Mouse (Mus musculus): Measurements from ENCODE around the gene Pipox. TPM values are rescaled to one million over a fixed set of nuclear protein-coding genes. Genes with fewer than 3 reads are reported as not detected.

Pipox gene
- polyA plus RNA-seq (2016; fragmentation: Nextera tagmentation; extraction: Ambion mirVana): 7.3 and 13.1 TPM in 2 replicates

DNA sequence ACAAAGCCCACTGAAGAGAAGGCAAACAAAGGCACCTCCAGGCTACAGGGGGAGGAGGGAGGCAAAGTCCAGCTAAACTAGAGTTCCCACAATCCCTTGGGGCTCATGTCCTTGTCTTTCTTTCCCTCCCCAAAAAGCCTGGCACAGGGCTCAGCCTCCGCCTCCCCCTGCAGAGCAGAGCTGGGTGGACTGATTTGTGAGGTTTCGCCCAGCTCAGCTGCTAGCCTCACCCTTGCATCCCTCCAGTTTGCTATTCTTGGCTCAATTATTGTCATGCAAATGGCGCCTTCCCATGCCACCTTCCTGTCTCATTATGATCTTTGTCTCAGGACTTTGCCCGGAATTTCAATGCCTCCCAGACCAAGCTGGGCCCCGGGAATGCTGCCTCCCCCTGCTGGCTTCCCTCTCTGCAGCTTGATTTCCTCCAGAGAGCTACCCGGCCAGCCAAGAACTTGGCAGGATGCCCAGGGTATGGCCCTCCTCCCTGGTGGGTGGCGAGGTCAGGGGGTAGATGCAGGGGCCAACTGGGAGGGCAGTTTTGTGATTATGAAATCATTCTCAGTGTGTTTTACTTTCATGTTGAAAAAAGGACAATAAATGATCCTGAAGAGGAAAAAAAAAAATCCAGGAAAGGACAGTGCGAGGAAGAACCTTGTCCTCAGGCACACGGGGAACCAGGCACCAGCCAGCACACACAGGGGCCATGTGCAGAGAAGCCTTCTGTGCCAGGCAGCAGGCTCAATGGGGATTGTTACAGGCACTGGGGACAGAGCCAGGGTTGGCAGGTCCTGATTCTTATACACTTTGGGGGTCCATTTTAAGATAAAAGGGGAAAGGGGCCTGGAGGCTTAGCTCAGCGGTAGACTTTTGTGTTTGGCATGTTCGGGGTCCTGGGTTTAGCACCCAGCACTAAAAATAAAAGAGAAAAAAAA lies at the start of gene Pipox:
TSS of gene Pipox (minus strand) at position 310 of the 932 bp plus-strand sequence.
- peak within 1 kb of the TSS; percentile 38 for H3K4me3 ChIP-seq
- H3K36me3 ChIP-seq: no peaks in the 10 kb centered on the region
- peak within 1 kb of the TSS; percentile 95 for H3K27ac ChIP-seq
- peaks cover 63% of the 10 kb centered on the region for H3K27me3 ChIP-seq (ENCODE audit: insufficient read depth, poor library complexity, severe bottlenecking)
- no peaks in the 10 kb centered on the region for H3K9me3 ChIP-seq
- WGBS: 14% methylated on average over 11 of the region's 11 CpGs
- peak; percentile 84 for DNase-seq (ENCODE audit: low spot score)
- peaks cover 89% of the 10 kb centered on the region for H3K4me1 ChIP-seq (replicated peaks)

- peak; percentile 21 for DNase-seq (ENCODE audit: low spot score)
- H3K4me1 ChIP-seq (replicated peaks): peaks cover 39% of the 10 kb centered on the region
- peak overlapping the region; percentile 66 for H3K27ac ChIP-seq
- no peaks in the 10 kb centered on the region for H3K9me3 ChIP-seq
- H3K4me3 ChIP-seq: no peak overlapping the region
- 18% methylated on average over 5 of the region's 5 CpGs for WGBS
- peaks cover 96% of the 10 kb centered on the region for H3K27me3 ChIP-seq (ENCODE audit: insufficient read depth, poor library complexity, severe bottlenecking)
- no peaks in the 10 kb centered on the region for H3K36me3 ChIP-seq
These were observed 48.3 kb upstream of the Pipox start for GRCm38 (mm10) chr11:77942230-77942629.

- 23% methylated on average over 4 of the region's 4 CpGs for WGBS
- Histone ChIP-seq H3K4me1 (replicated peaks) (peaks cover 48% of the 10 kb centered on the region), H3K27ac (no peak overlapping the region), H3K9me3 (no peaks in the 10 kb centered on the region), H3K4me3 (no peak overlapping the region), H3K36me3 (no peaks in the 10 kb centered on the region), H3K27me3 (ENCODE audit: insufficient read depth, poor library complexity, severe bottlenecking) (peaks cover 100% of the 10 kb centered on the region)
- no peak for DNase-seq (ENCODE audit: low spot score)
These were observed 43.9 kb upstream of the Pipox start for GRCm38 (mm10) chr11:77937649-77938410.

DNA sequence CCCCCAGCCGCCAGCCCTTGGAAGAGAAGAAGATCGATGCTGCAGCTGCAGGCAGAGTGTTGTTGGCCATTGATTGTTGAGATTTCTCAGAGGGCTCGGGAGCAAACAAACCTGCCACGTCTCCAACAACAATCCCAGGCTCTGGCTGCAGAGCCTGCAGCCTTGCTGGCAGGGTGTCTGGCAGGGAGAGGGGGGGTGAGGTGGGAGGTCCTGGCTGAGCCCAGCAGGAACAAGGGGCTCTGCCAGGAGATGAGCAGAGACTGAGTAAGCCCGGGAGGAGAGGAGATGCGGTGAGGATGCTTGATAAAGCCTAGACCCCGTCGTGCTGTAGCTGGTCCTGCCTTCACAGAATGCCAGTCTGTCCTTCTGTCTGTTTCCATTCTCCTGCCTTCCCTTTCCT lies 43.0 kb upstream of the Pipox start:
- Histone ChIP-seq H3K4me3 (no peak overlapping the region), H3K9me3 (no peaks in the 10 kb centered on the region), H3K27me3 (ENCODE audit: insufficient read depth, poor library complexity, severe bottlenecking) (peaks cover 100% of the 10 kb centered on the region), H3K27ac (no peak overlapping the region), H3K36me3 (no peaks in the 10 kb centered on the region), H3K4me1 (replicated peaks) (peaks cover 48% of the 10 kb centered on the region)
- WGBS: 7% methylated on average over 8 of the region's 8 CpGs
- no peak for DNase-seq (ENCODE audit: low spot score)

DNA sequence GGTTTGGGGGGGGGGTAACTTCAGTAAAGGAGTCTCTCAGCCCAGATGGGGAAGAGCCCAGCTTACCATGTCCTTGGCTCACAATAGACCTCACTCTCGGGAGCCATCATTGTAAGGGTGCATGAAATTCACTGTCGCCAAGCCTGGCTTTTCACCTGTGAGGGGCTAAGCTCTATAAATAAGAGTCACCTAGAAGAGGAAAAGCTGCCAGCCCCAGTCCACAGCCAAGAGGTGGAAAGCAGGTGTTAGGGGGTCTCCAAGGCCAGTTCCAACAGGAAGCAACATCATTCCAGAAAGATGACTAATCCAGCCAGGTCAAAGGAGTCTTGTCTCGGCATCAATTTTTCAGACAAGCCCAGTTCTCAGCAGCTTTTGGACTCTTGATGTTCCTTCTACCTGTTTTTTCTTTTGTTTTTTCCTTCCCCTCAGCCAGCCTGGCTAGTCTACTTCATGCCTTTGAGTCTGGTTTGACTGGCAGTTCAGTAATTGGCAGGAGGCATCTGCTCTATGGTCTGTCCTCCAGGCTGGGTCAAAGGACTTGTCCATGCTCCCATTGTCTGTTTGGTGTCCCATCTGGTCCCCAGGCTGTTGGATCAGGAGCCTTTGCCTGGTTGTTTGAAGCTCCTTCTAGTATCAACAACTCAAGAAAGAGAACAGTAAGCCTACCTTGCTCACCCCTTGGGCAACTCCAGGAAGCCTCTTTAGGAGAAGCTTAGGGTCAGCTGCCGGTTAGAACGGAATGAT lies 40.8 kb upstream of the Pipox start:
- WGBS: 50% methylated on average over 5 of the region's 5 CpGs
- Histone ChIP-seq H3K36me3 (no peaks in the 10 kb centered on the region), H3K27me3 (ENCODE audit: insufficient read depth, poor library complexity, severe bottlenecking) (peaks cover 100% of the 10 kb centered on the region), H3K9me3 (no peaks in the 10 kb centered on the region), H3K4me3 (no peak overlapping the region), H3K27ac (peak overlapping the region; percentile 1; the same call in 1 of the 2 replicates), H3K4me1 (replicated peaks) (peaks cover 56% of the 10 kb centered on the region)
- no peak for DNase-seq (ENCODE audit: low spot score)

DNA sequence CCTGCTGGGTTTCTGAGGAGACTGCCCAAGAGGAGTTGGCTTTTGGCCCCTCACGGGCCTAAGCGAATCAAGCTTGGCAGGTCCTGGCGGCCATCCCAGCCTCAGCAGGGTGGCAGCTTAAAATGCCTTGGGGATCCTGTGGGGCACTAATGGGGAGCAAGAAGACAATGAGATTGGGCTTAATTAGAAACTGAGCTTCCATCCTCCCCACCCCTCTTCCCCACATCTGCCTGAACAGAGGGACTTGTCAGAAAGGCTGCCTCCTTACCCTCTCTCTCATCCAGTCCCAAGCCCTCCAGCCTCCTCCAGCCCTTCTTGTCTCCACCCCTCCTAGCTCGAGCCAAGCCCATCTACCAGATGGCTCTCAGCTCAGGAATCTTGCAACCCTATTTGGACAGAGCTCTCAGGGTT lies 40.2 kb upstream of the Pipox start:
- no peaks in the 10 kb centered on the region for H3K9me3 ChIP-seq
- peaks cover 100% of the 10 kb centered on the region for H3K27me3 ChIP-seq (ENCODE audit: insufficient read depth, poor library complexity, severe bottlenecking)
- WGBS: 3% methylated on average over 4 of the region's 4 CpGs
- no peak overlapping the region for H3K4me3 ChIP-seq
- H3K4me1 ChIP-seq (replicated peaks): peaks cover 59% of the 10 kb centered on the region
- H3K27ac ChIP-seq: 0 out of 2 replicates have a peak overlapping the region, but pooled peaks have one; percentile 1
- no peaks in the 10 kb centered on the region for H3K36me3 ChIP-seq
- no peak for DNase-seq (ENCODE audit: low spot score)

DNA sequence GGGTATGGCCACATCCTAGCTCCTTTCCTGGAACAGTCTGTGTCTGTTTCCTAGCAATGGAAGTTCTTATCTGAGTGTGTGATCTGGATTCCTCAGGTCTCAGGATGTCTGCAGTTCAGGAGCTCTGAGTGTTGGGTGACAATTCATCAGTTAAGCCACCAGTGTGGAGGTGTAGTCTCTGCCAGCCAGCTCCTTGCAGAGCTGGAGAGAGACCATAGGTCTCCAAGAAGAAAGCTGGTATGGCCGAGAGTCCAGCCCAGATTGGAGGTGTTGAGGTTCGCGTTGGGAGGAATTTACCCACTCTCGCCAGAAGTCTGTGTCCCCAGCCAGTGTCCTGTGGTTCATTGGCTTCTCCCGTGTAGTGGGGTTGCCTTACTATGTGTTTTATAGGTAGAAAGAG lies 38.7 kb upstream of the Pipox start:
- Histone ChIP-seq H3K4me3 (peak overlapping the region; percentile 77), H3K27me3 (ENCODE audit: insufficient read depth, poor library complexity, severe bottlenecking) (peaks cover 99% of the 10 kb centered on the region), H3K4me1 (replicated peaks) (peaks cover 57% of the 10 kb centered on the region), H3K36me3 (no peaks in the 10 kb centered on the region), H3K27ac (no peak overlapping the region), H3K9me3 (no peaks in the 10 kb centered on the region)
- WGBS: 45% methylated on average over 5 of the region's 5 CpGs
- no peak for DNase-seq (ENCODE audit: low spot score)

DNA sequence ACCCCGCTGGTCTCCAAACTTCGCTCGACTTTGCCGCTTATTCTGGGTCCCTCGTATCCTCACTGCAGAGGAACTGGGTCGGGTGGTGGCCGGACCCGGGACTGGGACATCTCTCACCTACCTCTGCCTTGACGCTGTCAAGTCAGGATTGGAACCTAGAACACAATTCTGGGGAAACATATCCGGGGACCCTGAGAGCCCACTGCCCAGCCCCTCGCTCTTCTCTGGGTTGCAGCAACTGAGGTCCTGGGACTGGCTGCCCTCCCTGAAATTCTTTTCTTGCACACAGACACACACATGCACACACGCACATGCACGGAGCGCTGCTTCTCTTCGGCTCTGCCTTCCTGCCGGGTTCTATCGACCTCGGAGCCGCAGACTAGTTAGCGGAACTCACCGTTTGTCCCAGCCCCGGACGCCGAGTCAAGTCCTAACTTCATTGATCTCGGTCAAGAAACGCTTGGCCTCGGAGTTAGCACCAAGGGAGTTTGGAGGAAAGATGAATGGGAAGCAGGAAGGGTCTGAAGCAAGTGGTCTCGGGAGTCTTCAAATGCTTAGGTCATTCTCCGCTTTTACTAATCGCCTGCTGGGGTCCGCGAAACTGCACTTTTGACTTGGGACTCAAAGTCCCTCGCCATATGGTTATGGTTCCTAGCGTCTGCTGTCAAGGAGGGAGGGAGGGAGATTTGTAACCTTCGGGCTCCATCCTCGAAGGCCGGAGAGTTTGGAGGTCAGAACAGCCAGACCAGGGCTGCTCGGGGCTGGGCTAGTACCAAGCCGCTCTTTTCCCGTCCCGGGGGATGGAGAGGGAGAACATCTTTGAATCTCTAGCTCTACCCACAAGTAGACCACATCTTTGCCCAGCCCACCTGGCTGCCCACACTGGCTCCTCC lies 37.9 kb upstream of the Pipox start:
- 1% methylated on average over 41 of the region's 41 CpGs for WGBS
- Histone ChIP-seq H3K4me3 (peak overlapping the region; percentile 77), H3K27me3 (ENCODE audit: insufficient read depth, poor library complexity, severe bottlenecking) (peaks cover 97% of the 10 kb centered on the region), H3K36me3 (no peaks in the 10 kb centered on the region), H3K9me3 (no peaks in the 10 kb centered on the region), H3K4me1 (replicated peaks) (peaks cover 55% of the 10 kb centered on the region), H3K27ac (peak overlapping the region; percentile 79)
- DNase-seq (ENCODE audit: low spot score): peak; percentile 40

GRCm38 (mm10) chr11:77930751-77931540 lies 37.0 kb upstream of the Pipox start, which contains the start of gene Sez6:
Sez6 (plus strand) TSS chr11:77930800.
- WGBS: under 1% methylated on average over 94 of the region's 94 CpGs
- peaks cover 97% of the 10 kb centered on the region for H3K27me3 ChIP-seq (ENCODE audit: insufficient read depth, poor library complexity, severe bottlenecking)
- peaks cover 60% of the 10 kb centered on the region for H3K4me1 ChIP-seq (replicated peaks)
- peak within 1 kb of the TSS; percentile 79 for H3K27ac ChIP-seq
- peak within 1 kb of the TSS; percentile 77 for H3K4me3 ChIP-seq
- H3K9me3 ChIP-seq: no peaks in the 10 kb centered on the region
- no peaks in the 10 kb centered on the region for H3K36me3 ChIP-seq
- peak; percentile 83 for DNase-seq (ENCODE audit: low spot score)

DNA sequence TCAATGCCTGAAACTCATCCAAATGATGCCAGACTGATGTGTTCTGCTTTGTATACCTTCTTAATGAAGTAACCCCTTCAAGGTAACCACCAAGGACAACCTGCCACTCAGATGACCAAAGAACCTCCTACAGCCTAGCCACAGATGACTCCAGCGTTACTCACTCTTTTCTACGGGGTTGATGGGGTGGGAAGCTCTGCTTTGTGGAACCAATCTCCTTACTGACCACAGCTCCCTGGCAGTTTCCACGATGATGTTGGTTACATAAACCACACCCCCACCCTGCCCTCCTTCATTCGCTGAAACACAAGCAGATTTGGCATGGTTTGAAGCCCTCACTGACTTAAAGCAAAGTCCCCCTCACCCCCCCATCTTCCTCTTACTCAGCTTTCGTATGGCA lies 33.9 kb upstream of the Pipox start:
- WGBS: 75% methylated on average over 5 of the region's 5 CpGs

DNA sequence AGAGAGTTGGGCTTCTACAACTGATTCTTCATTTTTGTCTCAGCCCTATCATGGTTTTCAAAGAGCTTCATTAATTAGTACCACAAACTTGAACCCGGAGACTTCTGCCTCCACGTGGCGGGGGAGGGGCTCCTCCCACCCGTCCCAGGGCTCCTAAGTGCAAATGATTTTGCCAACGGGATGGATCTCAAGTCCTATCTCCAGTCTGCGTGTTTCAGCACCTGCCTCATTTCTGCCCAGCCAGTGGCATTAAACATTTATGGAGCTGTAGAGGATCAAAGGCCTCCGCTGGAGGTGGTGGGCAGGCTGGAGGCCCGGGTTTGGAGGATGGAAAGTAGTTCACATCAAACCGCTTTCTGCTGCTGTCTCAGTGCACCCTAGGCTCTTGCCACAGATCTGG lies 32.8 kb upstream of the Pipox start:
- Histone ChIP-seq H3K27ac (no peak overlapping the region), H3K4me1 (replicated peaks) (peaks cover 60% of the 10 kb centered on the region)
- WGBS: 22% methylated on average over 9 of the region's 9 CpGs

More for the DNA sequence above, 33.9 kb upstream of the Pipox start:
- H3K4me3 ChIP-seq: no peak overlapping the region
- no peaks in the 10 kb centered on the region for H3K9me3 ChIP-seq
- H3K27me3 ChIP-seq (ENCODE audit: insufficient read depth, poor library complexity, severe bottlenecking): peaks cover 93% of the 10 kb centered on the region
- H3K4me1 ChIP-seq (replicated peaks): peaks cover 72% of the 10 kb centered on the region
- no peak for DNase-seq (ENCODE audit: low spot score)
- H3K27ac ChIP-seq: no peak overlapping the region
- no peaks in the 10 kb centered on the region for H3K36me3 ChIP-seq

More for the DNA sequence above, 32.8 kb upstream of the Pipox start:
- Histone ChIP-seq H3K36me3 (no peaks in the 10 kb centered on the region), H3K27me3 (ENCODE audit: insufficient read depth, poor library complexity, severe bottlenecking) (peaks cover 85% of the 10 kb centered on the region), H3K4me3 (no peak overlapping the region), H3K9me3 (no peaks in the 10 kb centered on the region)
- DNase-seq (ENCODE audit: low spot score): no peak

Data from hindbrain, embryonic 10.5 days (tissue).